Mouse (Mus musculus) midbrain, embryonic 11.5 days (tissue): ENCODE measurements around the gene Nr2e1. TPM values are rescaled to one million over a fixed set of nuclear protein-coding genes. Genes with fewer than 3 reads are reported as not detected.

ENCODE experiments used
- ATAC-seq: fragments of 200-750 bp; cut with Nextera tagmentation; 2 replicates; pipeline ENCODE4 v1.8.0; 2017; ENCODE audit warnings: moderate TSS enrichment, moderate library complexity; ENCODE audit not compliant: low FRiP score
- DNase-seq: peaks from one replicate; pipeline ENCODE4 v3.0.0; 2015; ENCODE audit warnings: low spot score; ENCODE audit errors: missing footprints
- H3K27ac ChIP-seq: fragments of 300-500 bp; sonication (generic); 2 replicates; pipeline ENCODE4 v1.5.1; 2014; ENCODE audit warnings: low read depth, low read length
- H3K27me3 ChIP-seq: fragments of 300-500 bp; sonication (generic); 2 replicates; pipeline ENCODE4 v1.6.1; 2014; ENCODE audit warnings: mild to moderate bottlenecking, low read length, moderate library complexity, mixed read lengths; ENCODE audit not compliant: control insufficient read depth, insufficient read depth
- H3K36me3 ChIP-seq: fragments of 300-500 bp; sonication (generic); 2 replicates; pipeline ENCODE4 v1.6.1; 2014; ENCODE audit warnings: mild to moderate bottlenecking, low read length, moderate library complexity, mixed read lengths; ENCODE audit not compliant: control insufficient read depth, insufficient read depth
- H3K4me1 ChIP-seq: fragments of 300-500 bp; sonication (generic); 2 replicates; pipeline ENCODE4 v1.6.1; 2014; ENCODE audit warnings: low read length; ENCODE audit not compliant: control insufficient read depth, insufficient read depth
- H3K4me2 ChIP-seq: fragments of 300-500 bp; sonication (generic); 2 replicates; pipeline ENCODE4 v1.6.1; 2014; ENCODE audit warnings: mild to moderate bottlenecking, moderate library complexity
- H3K4me3 ChIP-seq: fragments of 300-500 bp; sonication (generic); 2 replicates; pipeline ENCODE4 v1.5.1; 2014; ENCODE audit warnings: low read depth, low read length
- H3K9ac ChIP-seq: fragments of 300-500 bp; sonication (generic); 2 replicates; pipeline ENCODE4 v1.6.1; 2014; ENCODE audit warnings: low read length
- H3K9me3 ChIP-seq: fragments of 300-500 bp; sonication (generic); 2 replicates; pipeline ENCODE4 v1.6.1; 2016; ENCODE audit warnings: low read length; ENCODE audit not compliant: control insufficient read depth
- WGBS: fragments of 180-500 bp; shearing (Covaris S2); extraction: QIAGEN DNeasy Blood & Tissue Kit; methylation state at CpG from one replicate; pipeline ENCODE4 v1.1.7; 2014; 5-methylcytosine and 5-hydroxymethylcytosine counted together
- polyA plus RNA-seq: library from polyadenylated mRNA; unstranded; fragments of >200 nt; fragmentation: Nextera tagmentation; extraction: Ambion mirVana; gene quantifications from 2 replicates; pipeline ENCODE4 v1.2.1, GENCODE M21; 2014

Nr2e1 gene
- 32.2 and 32.6 TPM in 2 replicates for polyA plus RNA-seq

DNA sequence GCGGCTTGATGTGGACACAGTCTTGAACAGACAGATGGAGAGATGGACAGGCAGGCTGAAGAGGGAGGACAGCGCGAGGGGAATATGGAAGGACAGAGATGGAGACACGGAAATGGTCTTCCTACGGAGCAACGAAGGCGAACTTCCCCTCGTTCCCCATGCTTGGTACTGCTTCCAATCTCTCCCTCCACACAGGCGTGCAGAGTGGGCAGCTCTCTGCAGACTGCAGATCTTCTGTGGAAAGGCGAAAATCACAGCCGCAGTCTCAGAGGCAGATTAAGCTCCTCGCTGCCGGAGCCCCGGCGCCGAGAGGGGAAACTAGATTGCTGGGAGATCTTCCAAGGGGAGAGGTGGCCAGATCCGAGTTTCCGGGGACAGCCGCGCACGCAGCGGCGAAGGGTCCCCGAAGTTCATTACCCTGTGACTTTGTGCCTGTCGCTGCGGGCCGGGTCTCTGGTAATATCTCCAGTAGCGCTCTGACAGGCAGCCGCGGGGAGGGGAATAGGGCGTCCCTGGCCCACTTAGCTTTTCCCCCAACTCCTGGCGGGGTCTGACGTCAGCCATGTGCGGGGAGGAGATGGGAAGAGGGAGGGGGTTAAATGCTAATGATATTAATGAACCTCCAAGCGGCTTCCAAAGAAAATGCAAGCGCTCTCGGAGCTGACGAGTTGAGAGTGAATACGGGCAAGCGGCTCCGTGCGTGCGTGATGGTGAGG, at the start of gene Nr2e1, which contains the start of gene Ostm1:
Nr2e1 (minus strand) TSS at position 476 of the 716 bp plus-strand sequence.
Ostm1 (plus strand) TSS at position 666 of the 716 bp plus-strand sequence.
- Histone ChIP-seq H3K4me1 (peaks cover 38% of the 10 kb centered on the region), H3K9ac (peak within 1 kb of the TSS; percentile 85), H3K36me3 (no peaks in the 10 kb centered on the region), H3K4me2 (peak within 1 kb of the TSS; percentile 72), H3K27me3 (peaks cover 76% of the 10 kb centered on the region), H3K4me3 (peak within 1 kb of the TSS; percentile 61), H3K27ac (peak within 1 kb of the TSS; percentile 61; the same call in 1 of the 2 replicates), H3K9me3 (no peaks in the 10 kb centered on the region)
- DNase-seq, result peak; percentile 97
- peak; percentile 71 for ATAC-seq
- WGBS, result under 1% methylated on average over 43 of the region's 43 CpGs

DNA sequence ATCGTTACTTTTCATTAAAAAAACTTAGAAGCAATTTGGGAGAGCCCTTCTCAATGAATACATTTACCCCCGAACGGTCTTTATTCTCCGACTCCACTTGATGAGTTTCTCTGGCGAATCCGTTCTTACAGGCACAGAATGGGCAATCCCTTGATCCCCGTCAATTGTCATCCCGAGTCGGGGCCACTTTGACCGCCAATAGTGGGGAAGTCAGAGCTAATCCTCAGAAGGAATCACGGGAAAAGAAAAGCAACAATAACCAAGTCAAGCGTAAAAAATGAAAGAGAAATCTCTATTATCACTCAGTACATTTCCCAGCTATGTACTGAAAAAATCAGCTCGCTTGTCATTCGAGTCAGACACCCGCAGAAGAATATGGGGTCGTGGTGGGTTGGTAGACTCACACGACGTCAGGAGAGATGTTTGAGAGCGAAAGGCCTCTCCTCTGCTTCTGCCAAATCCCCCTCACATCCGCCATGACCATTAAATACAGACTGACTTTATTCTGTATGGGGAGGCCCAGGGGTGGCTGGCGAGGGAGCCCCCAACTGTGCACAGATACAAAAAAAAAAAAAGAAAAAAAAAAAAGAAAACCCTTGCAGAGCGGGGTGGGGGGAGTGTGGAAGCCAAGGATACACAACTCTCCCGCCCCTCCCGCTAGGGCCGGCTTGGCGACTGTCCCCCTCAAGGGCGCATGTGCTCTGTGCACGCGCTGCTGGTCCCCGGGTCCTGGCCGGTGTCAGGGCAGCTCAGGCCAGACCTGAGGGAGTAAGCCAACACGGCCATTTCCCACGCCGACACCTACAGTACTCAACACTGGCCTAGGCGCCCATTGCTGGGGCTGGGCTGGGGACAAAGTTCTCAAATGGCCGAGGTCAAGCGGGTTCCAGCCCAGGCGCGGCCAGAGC, 49.3 kb upstream of the Nr2e1 start:
- peak; percentile 97 for DNase-seq
- H3K9me3 ChIP-seq, result no peaks in the 10 kb centered on the region
- peaks cover 65% of the 10 kb centered on the region for H3K27me3 ChIP-seq
- WGBS, result under 1% methylated on average over 38 of the region's 39 CpGs
- peaks cover 54% of the 10 kb centered on the region for H3K4me1 ChIP-seq
- peak; percentile 66 for ATAC-seq
- peak overlapping the region; percentile 41; the same call in 1 of the 2 replicates for H3K27ac ChIP-seq
- peak overlapping the region; percentile 19; the same call in 1 of the 2 replicates for H3K4me3 ChIP-seq
- no peaks in the 10 kb centered on the region for H3K36me3 ChIP-seq
- H3K9ac ChIP-seq, result peak overlapping the region; percentile 26; the same call in 1 of the 2 replicates
- H3K4me2 ChIP-seq, result peak overlapping the region; percentile 47

DNA sequence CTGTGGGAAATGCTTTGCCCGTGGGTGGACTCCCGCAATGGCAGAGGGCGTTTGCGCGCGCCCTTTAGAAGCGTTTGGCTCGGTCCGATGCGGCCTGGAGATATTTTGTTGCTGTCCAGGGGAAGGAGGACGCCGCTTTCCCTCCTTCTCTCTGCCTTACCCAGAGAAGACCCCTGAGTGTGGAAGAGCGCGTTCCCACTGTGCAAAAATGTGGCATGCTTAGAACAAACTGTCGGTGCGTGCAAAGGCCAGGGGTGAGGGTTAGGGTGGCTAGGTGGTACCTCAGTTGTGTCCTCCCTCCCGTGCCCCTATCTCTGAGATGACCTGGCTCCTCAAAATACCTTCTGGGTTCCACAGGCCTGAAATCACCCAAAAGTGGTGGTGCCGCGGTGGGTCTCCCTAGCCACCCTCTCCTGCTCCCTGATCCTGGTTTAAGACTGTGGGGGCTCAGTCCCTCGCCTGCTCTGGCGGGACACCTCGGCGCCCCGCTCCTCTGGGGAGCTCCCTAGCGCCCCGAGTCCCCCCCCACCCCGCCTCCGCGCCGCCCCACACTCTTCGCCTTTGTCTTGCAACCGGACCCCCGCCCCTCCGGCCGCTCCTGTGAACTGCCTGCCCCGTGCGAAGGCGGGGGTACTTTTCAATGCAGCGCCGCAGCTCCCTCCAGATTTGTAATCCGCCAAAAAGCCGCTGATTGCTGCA, 48.5 kb upstream of the Nr2e1 start:
- peak overlapping the region; percentile 13; the same call in 1 of the 2 replicates for H3K4me3 ChIP-seq
- DNase-seq (peak; percentile 96), ATAC-seq (peak; percentile 61)
- peaks cover 54% of the 10 kb centered on the region for H3K4me1 ChIP-seq
- H3K9me3 ChIP-seq, result no peaks in the 10 kb centered on the region
- peak overlapping the region; percentile 47 for H3K4me2 ChIP-seq
- peak overlapping the region; percentile 64; the same call in 1 of the 2 replicates for H3K27ac ChIP-seq
- H3K36me3 ChIP-seq, result no peaks in the 10 kb centered on the region
- H3K9ac ChIP-seq, result peak overlapping the region; percentile 50; the same call in 1 of the 2 replicates
- H3K27me3 ChIP-seq, result peaks cover 59% of the 10 kb centered on the region
- under 1% methylated on average over 39 of the region's 42 CpGs for WGBS

DNA sequence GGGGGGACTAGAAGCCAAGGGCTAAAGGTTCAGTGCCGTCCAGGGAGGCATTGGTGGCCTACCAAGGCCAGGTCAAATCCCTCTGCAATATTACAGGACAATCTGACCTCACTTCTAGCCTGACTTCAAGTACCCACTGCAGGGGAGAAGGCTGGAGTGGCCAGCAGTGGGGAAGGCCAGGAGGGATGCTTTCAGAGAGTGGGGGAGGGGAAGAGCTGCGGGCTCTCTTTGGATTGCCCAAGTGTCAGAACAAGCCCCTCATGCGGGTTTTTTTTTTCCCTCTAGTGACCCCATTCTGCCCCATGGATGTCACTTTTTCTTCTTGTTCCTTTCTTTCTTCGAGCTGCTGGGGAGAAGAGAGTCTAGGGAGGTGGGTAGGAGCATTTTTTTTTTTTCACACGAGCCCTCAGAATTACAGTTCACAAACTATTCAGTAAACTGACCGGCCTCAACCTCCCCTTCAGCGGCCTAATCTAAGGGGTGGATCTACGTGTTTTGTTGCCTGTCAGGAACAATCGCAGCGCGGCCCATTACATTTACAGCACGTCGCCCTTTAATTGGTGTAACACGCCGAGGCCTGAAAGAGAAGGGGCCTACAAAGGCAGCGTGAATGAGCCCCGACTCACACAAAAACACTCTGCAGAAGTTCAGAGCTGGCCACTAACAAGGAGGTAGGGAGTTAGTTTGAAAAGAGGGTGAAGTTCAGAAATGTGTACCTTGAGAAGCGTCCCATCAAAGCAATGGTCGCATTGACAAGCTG, 47.3 kb upstream of the Nr2e1 start:
- H3K9ac ChIP-seq, result peak overlapping the region; percentile 11; the same call in 1 of the 2 replicates
- WGBS, result under 1% methylated on average over 19 of the region's 19 CpGs
- H3K36me3 ChIP-seq, result no peaks in the 10 kb centered on the region
- H3K27me3 ChIP-seq, result peaks cover 52% of the 10 kb centered on the region
- ATAC-seq, result peak; percentile 38
- no peak overlapping the region for H3K4me3 ChIP-seq
- DNase-seq, result peak; percentile 95
- H3K4me2 ChIP-seq, result peak overlapping the region; percentile 47; the same call in 1 of the 2 replicates
- peaks cover 48% of the 10 kb centered on the region for H3K4me1 ChIP-seq
- H3K9me3 ChIP-seq, result no peaks in the 10 kb centered on the region
- H3K27ac ChIP-seq, result peak overlapping the region; percentile 64; the same call in 1 of the 2 replicates

DNA sequence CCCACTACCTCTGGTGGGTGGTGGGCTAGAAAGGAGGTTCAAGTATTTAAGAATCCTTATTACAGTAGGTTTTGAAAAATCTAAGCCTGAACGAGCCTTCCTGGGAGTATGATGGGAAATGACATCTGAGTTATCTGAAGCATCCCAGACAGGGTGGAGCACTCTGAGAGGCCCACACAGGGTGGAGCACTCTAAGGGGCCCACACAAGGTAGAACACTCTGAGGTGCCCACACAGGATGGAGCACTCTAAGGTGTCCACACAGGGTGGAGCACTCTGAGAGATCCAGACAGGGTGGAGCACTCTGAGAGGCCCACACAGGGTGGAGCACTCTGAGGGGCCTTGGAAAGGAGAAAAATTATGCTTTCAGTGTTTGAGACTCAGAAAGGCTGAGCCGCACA, 42.5 kb upstream of the Nr2e1 start:
- no peak overlapping the region for H3K27ac ChIP-seq
- H3K27me3 ChIP-seq, result peaks cover 34% of the 10 kb centered on the region
- 81% methylated on average over 2 of the region's 2 CpGs for WGBS

DNA sequence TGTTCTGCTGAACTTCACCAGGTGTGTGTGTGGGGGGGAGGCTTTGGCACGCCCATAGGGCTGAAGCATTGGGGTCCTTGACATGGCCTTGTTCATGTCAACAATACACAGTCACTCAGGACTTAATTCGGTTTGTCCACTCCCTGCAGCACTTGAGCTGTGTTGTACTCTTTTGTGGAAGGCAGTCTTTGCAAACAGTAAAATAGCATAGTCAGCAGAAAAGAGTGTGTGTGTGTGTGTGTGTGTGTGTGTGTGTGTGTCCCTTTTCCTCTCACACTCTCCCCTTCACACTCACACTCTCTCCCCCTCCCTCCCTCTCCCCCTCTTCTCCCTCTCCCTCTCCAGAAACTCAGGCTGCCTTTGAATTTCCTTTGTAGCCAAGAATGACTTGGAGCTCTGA, 34.9 kb upstream of the Nr2e1 start:
- ATAC-seq (no peak), DNase-seq (no peak)
- H3K27me3 ChIP-seq, result peaks cover 29% of the 10 kb centered on the region
- H3K4me3 ChIP-seq, result no peak overlapping the region
- WGBS, result 49% methylated on average over 2 of the region's 2 CpGs
- H3K9ac ChIP-seq, result no peak overlapping the region
- H3K27ac ChIP-seq, result no peak overlapping the region
- no peaks in the 10 kb centered on the region for H3K9me3 ChIP-seq
- no peak overlapping the region for H3K4me2 ChIP-seq
- H3K4me1 ChIP-seq, result peaks cover 20% of the 10 kb centered on the region
- H3K36me3 ChIP-seq, result no peaks in the 10 kb centered on the region

More for the DNA sequence above, 42.5 kb upstream of the Nr2e1 start:
- peaks cover 8% of the 10 kb centered on the region for H3K4me1 ChIP-seq
- H3K9me3 ChIP-seq, result no peaks in the 10 kb centered on the region
- no peaks in the 10 kb centered on the region for H3K36me3 ChIP-seq
- H3K4me2 ChIP-seq, result no peak overlapping the region
- H3K4me3 ChIP-seq, result no peak overlapping the region
- no peak for DNase-seq
- no peak for ATAC-seq
- H3K9ac ChIP-seq, result no peak overlapping the region

DNA sequence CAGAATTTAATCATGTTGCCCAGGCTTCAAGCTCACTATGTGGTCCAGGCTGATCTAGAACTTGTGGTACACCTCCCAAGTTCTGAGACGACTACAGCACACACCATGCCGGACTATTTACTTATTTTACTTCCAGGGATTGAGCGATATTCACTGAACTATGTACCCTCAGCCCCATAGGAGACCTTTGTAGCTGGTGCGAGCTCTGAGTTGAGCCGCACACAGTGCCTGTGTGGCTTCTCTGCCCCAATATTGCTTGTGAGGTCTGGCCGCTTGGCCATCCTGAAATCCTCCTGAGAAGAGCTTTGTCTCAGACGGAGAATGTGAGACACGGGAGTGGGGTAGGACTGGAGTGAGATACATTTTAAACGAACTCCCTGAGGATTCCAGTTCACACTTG, 31.3 kb upstream of the Nr2e1 start:
- Histone ChIP-seq H3K27ac (no peak overlapping the region), H3K4me1 (peaks cover 25% of the 10 kb centered on the region)

More for the DNA sequence above, 31.3 kb upstream of the Nr2e1 start:
- DNase-seq (peak; percentile 92), ATAC-seq (no peak)
- no peak overlapping the region for H3K4me3 ChIP-seq
- no peaks in the 10 kb centered on the region for H3K36me3 ChIP-seq
- H3K9ac ChIP-seq, result no peak overlapping the region
- no peak overlapping the region for H3K4me2 ChIP-seq
- peaks cover 33% of the 10 kb centered on the region for H3K27me3 ChIP-seq
- WGBS, result 11% methylated on average over 9 of the region's 9 CpGs
- H3K9me3 ChIP-seq, result no peaks in the 10 kb centered on the region
